Mouse (Mus musculus): ENCODE data around the gene Mrtfa. TPM values are rescaled to one million over a fixed set of nuclear protein-coding genes. Genes with fewer than 3 reads are reported as not detected.

Gene Mrtfa
- total RNA-seq, 1 experiment from 2014 or later: 23.4 TPM

- peak; percentile 84 for DNase-seq
These were observed 163.0 kb downstream of the Mrtfa start for GRCm38 (mm10) chr15:81027378-81028173.

- no peak for DNase-seq
These were observed 163.7 kb downstream of the Mrtfa start for GRCm38 (mm10) chr15:81026901-81027300.

- DNase-seq: no peak
These were observed 166.7 kb downstream of the Mrtfa start for GRCm38 (mm10) chr15:81023842-81024241.

GRCm38 (mm10) chr15:81022437-81022836 lies 168.1 kb downstream of the Mrtfa start:
- no peak for DNase-seq

GRCm38 (mm10) chr15:81021377-81021776 lies 169.2 kb downstream of the Mrtfa start:
- DNase-seq: no peak

- DNase-seq: no peak
These were observed 173.2 kb downstream of the Mrtfa start for GRCm38 (mm10) chr15:81017308-81017707.

GRCm38 (mm10) chr15:81016488-81016887 lies 174.1 kb downstream of the Mrtfa start:
- DNase-seq: no peak

- no peak for DNase-seq
These were observed 175.4 kb downstream of the Mrtfa start for GRCm38 (mm10) chr15:81015068-81015744.

- DNase-seq: no peak
These were observed 177.4 kb downstream of the Mrtfa start for GRCm38 (mm10) chr15:81013186-81013585.

GRCm38 (mm10) chr15:81012359-81012758 lies 178.2 kb downstream of the Mrtfa start:
- DNase-seq: no peak

- no peak for DNase-seq
These were observed 179.0 kb downstream of the Mrtfa start for GRCm38 (mm10) chr15:81011523-81011922.

GRCm38 (mm10) chr15:81010114-81010513 lies 180.4 kb downstream of the Mrtfa start:
- DNase-seq: no peak

- peak; percentile 48 for DNase-seq
These were observed 181.9 kb downstream of the Mrtfa start for GRCm38 (mm10) chr15:81008689-81009123.

- DNase-seq: no peak
These were observed 182.7 kb downstream of the Mrtfa start for GRCm38 (mm10) chr15:81007905-81008304.

GRCm38 (mm10) chr15:81007339-81007738 lies 183.2 kb downstream of the Mrtfa start:
- DNase-seq: no peak

GRCm38 (mm10) chr15:81006127-81006735 lies 184.3 kb downstream of the Mrtfa start:
- DNase-seq: no peak

- DNase-seq: no peak
These were observed 190.0 kb downstream of the Mrtfa start for GRCm38 (mm10) chr15:81000419-81001138.

GRCm38 (mm10) chr15:80997077-80997476 lies 193.5 kb downstream of the Mrtfa start:
- DNase-seq: no peak

GRCm38 (mm10) chr15:80996090-80996835 lies 194.3 kb downstream of the Mrtfa start:
- no peak for DNase-seq

GRCm38 (mm10) chr15:80994959-80995358 lies 195.6 kb downstream of the Mrtfa start:
- DNase-seq: no peak

GRCm38 (mm10) chr15:80989712-80990111 lies 200.8 kb downstream of the Mrtfa start:
- no peak for DNase-seq

- DNase-seq: no peak
These were observed 202.2 kb downstream of the Mrtfa start for GRCm38 (mm10) chr15:80988331-80988730.
